Mouse (Mus musculus): ENCODE measurements around the gene Olfr888. TPM values are rescaled to one million over a fixed set of nuclear protein-coding genes. Genes with fewer than 3 reads are reported as not detected.

Olfr888 gene
- not detected in 2 replicates for polyA plus RNA-seq (2012; rRNA removed)
- polyA plus RNA-seq (2014; fragmentation: Nextera tagmentation; extraction: Ambion mirVana), result not detected in 2 replicates

- Histone ChIP-seq H3K9me3 (ENCODE audit: control insufficient read depth, low read length) (no peaks in the 10 kb centered on the region), H3K27me3 (ENCODE audit: control insufficient read depth, insufficient read depth, low read length) (no peaks in the 10 kb centered on the region), H3K4me3 (replicated peaks; ENCODE audit: low read length) (no peak within 1 kb of the TSS), H3K9ac (ENCODE audit: low read depth, low read length, severe bottlenecking) (no peak within 1 kb of the TSS), H3K4me1 (ENCODE audit: control insufficient read depth, insufficient read depth, low read length) (no peaks in the 10 kb centered on the region), H3K36me3 (ENCODE audit: control insufficient read depth, insufficient read depth, low read length) (no peaks in the 10 kb centered on the region), H3K27ac (replicated peaks; ENCODE audit: low read depth, low read length) (no peak within 1 kb of the TSS), H3K4me2 (replicated peaks; ENCODE audit: low read depth, low read length, severe bottlenecking) (no peak within 1 kb of the TSS)
- DNase-seq (ENCODE audit: low spot score) (no peak), ATAC-seq (ENCODE audit: low FRiP score, low read depth) (no peak)
- WGBS, result 67% methylated on average over 1 of the region's 1 CpGs
- no peak for TF ChIP-seq POLR2A (IDR thresholded peaks at IDR 0.05; ENCODE audit: borderline replicate concordance, extremely low read depth, insufficient read depth, insufficient read length)
These were observed at the start of gene Olfr888 for GRCm38 (mm10) chr9:38107828-38108227. Gene Olfr888, plus strand, starts transcription at chr9:38108128.

GRCm38 (mm10) chr9:38061022-38061421 is 46.9 kb upstream of the Olfr888 start, which contains the start of gene Olfr885:
Gene Olfr885, plus strand, starts transcription at chr9:38061322.
- no peaks in the 10 kb centered on the region for H3K27me3 ChIP-seq (ENCODE audit: control insufficient read depth, insufficient read depth, low read length)
- H3K27ac ChIP-seq (replicated peaks; ENCODE audit: low read depth, low read length), result no peak within 1 kb of the TSS
- 87% methylated on average over 3 of the region's 3 CpGs for WGBS
- H3K36me3 ChIP-seq (ENCODE audit: control insufficient read depth, insufficient read depth, low read length), result no peaks in the 10 kb centered on the region
- H3K9me3 ChIP-seq (ENCODE audit: control insufficient read depth, low read length), result no peaks in the 10 kb centered on the region
- no peak within 1 kb of the TSS for H3K9ac ChIP-seq (ENCODE audit: low read depth, low read length, severe bottlenecking)
- ATAC-seq (ENCODE audit: low FRiP score, low read depth) (no peak), DNase-seq (ENCODE audit: low spot score) (no peak)
- H3K4me1 ChIP-seq (ENCODE audit: control insufficient read depth, insufficient read depth, low read length), result no peaks in the 10 kb centered on the region
- H3K4me3 ChIP-seq (replicated peaks; ENCODE audit: low read length), result no peak within 1 kb of the TSS
- H3K4me2 ChIP-seq (replicated peaks; ENCODE audit: low read depth, low read length, severe bottlenecking), result no peak within 1 kb of the TSS
- TF ChIP-seq POLR2A (IDR thresholded peaks at IDR 0.05; ENCODE audit: borderline replicate concordance, extremely low read depth, insufficient read depth, insufficient read length), result no peak

GRCm38 (mm10) chr9:38083772-38084171 is 24.2 kb upstream of the Olfr888 start, which contains the start of gene Olfr887:
Gene Olfr887, plus strand, starts transcription at chr9:38084072.
- ATAC-seq (ENCODE audit: low FRiP score, low read depth), result no peak
- WGBS, result 50% methylated on average over 1 of the region's 1 CpGs
- Histone ChIP-seq H3K4me2 (replicated peaks; ENCODE audit: low read depth, low read length, severe bottlenecking) (no peak within 1 kb of the TSS), H3K9me3 (ENCODE audit: control insufficient read depth, low read length) (no peaks in the 10 kb centered on the region), H3K4me1 (ENCODE audit: control insufficient read depth, insufficient read depth, low read length) (no peaks in the 10 kb centered on the region), H3K27ac (replicated peaks; ENCODE audit: low read depth, low read length) (no peak within 1 kb of the TSS), H3K9ac (ENCODE audit: low read depth, low read length, severe bottlenecking) (no peak within 1 kb of the TSS), H3K4me3 (replicated peaks; ENCODE audit: low read length) (no peak within 1 kb of the TSS), H3K27me3 (ENCODE audit: control insufficient read depth, insufficient read depth, low read length) (no peaks in the 10 kb centered on the region), H3K36me3 (ENCODE audit: control insufficient read depth, insufficient read depth, low read length) (no peaks in the 10 kb centered on the region)
- DNase-seq (ENCODE audit: low spot score), result no peak
- no peak for TF ChIP-seq POLR2A (IDR thresholded peaks at IDR 0.05; ENCODE audit: borderline replicate concordance, extremely low read depth, insufficient read depth, insufficient read length)

GRCm38 (mm10) chr9:38114898-38115297 is 7.0 kb downstream of the Olfr888 start, which contains the start of gene Olfr889:
Gene Olfr889, plus strand, starts transcription at chr9:38115198.
- ATAC-seq (ENCODE audit: low FRiP score, low read depth), result no peak
- no peak within 1 kb of the TSS for H3K4me3 ChIP-seq (replicated peaks; ENCODE audit: low read length)

GRCm38 (mm10) chr9:38142217-38142616 is 34.3 kb downstream of the Olfr888 start, which contains the start of gene Olfr890:
Gene Olfr890, plus strand, starts transcription at chr9:38142517.
- DNase-seq (ENCODE audit: low spot score), result no peak
- no peak within 1 kb of the TSS for H3K4me2 ChIP-seq (replicated peaks; ENCODE audit: low read depth, low read length, severe bottlenecking)
- H3K36me3 ChIP-seq (ENCODE audit: control insufficient read depth, insufficient read depth, low read length), result no peaks in the 10 kb centered on the region
- no peaks in the 10 kb centered on the region for H3K9me3 ChIP-seq (ENCODE audit: control insufficient read depth, low read length)
- TF ChIP-seq POLR2A (IDR thresholded peaks at IDR 0.05; ENCODE audit: borderline replicate concordance, extremely low read depth, insufficient read depth, insufficient read length), result no peak
- ATAC-seq (ENCODE audit: low FRiP score, low read depth), result no peak
- H3K27ac ChIP-seq (replicated peaks; ENCODE audit: low read depth, low read length), result no peak within 1 kb of the TSS
- no peaks in the 10 kb centered on the region for H3K4me1 ChIP-seq (ENCODE audit: control insufficient read depth, insufficient read depth, low read length)
- H3K4me3 ChIP-seq (replicated peaks; ENCODE audit: low read length), result no peak within 1 kb of the TSS
- H3K9ac ChIP-seq (ENCODE audit: low read depth, low read length, severe bottlenecking), result no peak within 1 kb of the TSS
- H3K27me3 ChIP-seq (ENCODE audit: control insufficient read depth, insufficient read depth, low read length), result no peaks in the 10 kb centered on the region

More at GRCm38 (mm10) chr9:38114898-38115297, 7.0 kb downstream of the Olfr888 start, which contains the start of gene Olfr889:
- H3K36me3 ChIP-seq (ENCODE audit: control insufficient read depth, insufficient read depth, low read length), result no peaks in the 10 kb centered on the region
- no peaks in the 10 kb centered on the region for H3K4me1 ChIP-seq (ENCODE audit: control insufficient read depth, insufficient read depth, low read length)
- no peak for DNase-seq (ENCODE audit: low spot score)
- no peak within 1 kb of the TSS for H3K9ac ChIP-seq (ENCODE audit: low read depth, low read length, severe bottlenecking)
- no peak within 1 kb of the TSS for H3K27ac ChIP-seq (replicated peaks; ENCODE audit: low read depth, low read length)
- H3K9me3 ChIP-seq (ENCODE audit: control insufficient read depth, low read length), result no peaks in the 10 kb centered on the region
- TF ChIP-seq POLR2A (IDR thresholded peaks at IDR 0.05; ENCODE audit: borderline replicate concordance, extremely low read depth, insufficient read depth, insufficient read length), result no peak
- no peaks in the 10 kb centered on the region for H3K27me3 ChIP-seq (ENCODE audit: control insufficient read depth, insufficient read depth, low read length)
- H3K4me2 ChIP-seq (replicated peaks; ENCODE audit: low read depth, low read length, severe bottlenecking), result no peak within 1 kb of the TSS

Other genes with a start within 250 kb of the Olfr888 start
- not detected in 2 replicates for gene Olfr145, start 211.4 kb upstream of the Olfr888 start, polyA plus RNA-seq (2012; rRNA removed)
- not detected in 2 replicates for gene Olfr145, start 211.4 kb upstream of the Olfr888 start, polyA plus RNA-seq (2014; fragmentation: Nextera tagmentation; extraction: Ambion mirVana)
- not detected in 2 replicates for gene Olfr878, start 190.3 kb upstream of the Olfr888 start, polyA plus RNA-seq (2012; rRNA removed)
- gene Olfr878, start 190.3 kb upstream of the Olfr888 start, polyA plus RNA-seq (2014; fragmentation: Nextera tagmentation; extraction: Ambion mirVana), result not detected in 2 replicates
- not detected in 2 replicates for gene Olfr881, start 116.3 kb upstream of the Olfr888 start, polyA plus RNA-seq (2012; rRNA removed)
- not detected in 2 replicates for gene Olfr881, start 116.3 kb upstream of the Olfr888 start, polyA plus RNA-seq (2014; fragmentation: Nextera tagmentation; extraction: Ambion mirVana)
- not detected in 2 replicates for gene Olfr883, start 82.3 kb upstream of the Olfr888 start, polyA plus RNA-seq (2012; rRNA removed)
- gene Olfr883, start 82.3 kb upstream of the Olfr888 start, polyA plus RNA-seq (2014; fragmentation: Nextera tagmentation; extraction: Ambion mirVana), result not detected in 2 replicates
- not detected in 2 replicates for gene Olfr884, start 61.6 kb upstream of the Olfr888 start, polyA plus RNA-seq (2012; rRNA removed)
- not detected in 2 replicates for gene Olfr884, start 61.6 kb upstream of the Olfr888 start, polyA plus RNA-seq (2014; fragmentation: Nextera tagmentation; extraction: Ambion mirVana)
- gene Olfr885, start 46.8 kb upstream of the Olfr888 start, polyA plus RNA-seq (2012; rRNA removed), result not detected in 2 replicates
- gene Olfr885, start 46.8 kb upstream of the Olfr888 start, polyA plus RNA-seq (2014; fragmentation: Nextera tagmentation; extraction: Ambion mirVana), result not detected in 2 replicates
- gene Olfr887, start 24.1 kb upstream of the Olfr888 start, polyA plus RNA-seq (2012; rRNA removed), result not detected in 2 replicates
- gene Olfr887, start 24.1 kb upstream of the Olfr888 start, polyA plus RNA-seq (2014; fragmentation: Nextera tagmentation; extraction: Ambion mirVana), result not detected in 2 replicates
- not detected in 2 replicates for gene Olfr889, start 7.1 kb downstream of the Olfr888 start, polyA plus RNA-seq (2012; rRNA removed)
- 0.04 and 0.06 TPM in 2 replicates for gene Olfr889, start 7.1 kb downstream of the Olfr888 start, polyA plus RNA-seq (2014; fragmentation: Nextera tagmentation; extraction: Ambion mirVana)
- gene Olfr890, start 34.4 kb downstream of the Olfr888 start, polyA plus RNA-seq (2012; rRNA removed), result not detected in 2 replicates
- gene Olfr890, start 34.4 kb downstream of the Olfr888 start, polyA plus RNA-seq (2014; fragmentation: Nextera tagmentation; extraction: Ambion mirVana), result not detected in 2 replicates
- not detected in 2 replicates for gene Olfr891, start 72.7 kb downstream of the Olfr888 start, polyA plus RNA-seq (2012; rRNA removed)
- not detected in 2 replicates for gene Olfr891, start 72.7 kb downstream of the Olfr888 start, polyA plus RNA-seq (2014; fragmentation: Nextera tagmentation; extraction: Ambion mirVana)
- 0.19 and 0.27 TPM in 2 replicates for gene Olfr893, start 100.2 kb downstream of the Olfr888 start, polyA plus RNA-seq (2012; rRNA removed)
- 0.25 TPM in 1 of 2 replicates, not detected in the other for gene Olfr893, start 100.2 kb downstream of the Olfr888 start, polyA plus RNA-seq (2014; fragmentation: Nextera tagmentation; extraction: Ambion mirVana)
- gene Olfr894, start 109.9 kb downstream of the Olfr888 start, polyA plus RNA-seq (2012; rRNA removed), result 0.01 TPM in 1 of 2 replicates, not detected in the other
- gene Olfr894, start 109.9 kb downstream of the Olfr888 start, polyA plus RNA-seq (2014; fragmentation: Nextera tagmentation; extraction: Ambion mirVana), result not detected in 2 replicates
- 0.03 and 0.04 TPM in 2 replicates for gene Olfr143, start 144.6 kb downstream of the Olfr888 start, polyA plus RNA-seq (2012; rRNA removed)
- not detected in 2 replicates for gene Olfr143, start 144.6 kb downstream of the Olfr888 start, polyA plus RNA-seq (2014; fragmentation: Nextera tagmentation; extraction: Ambion mirVana)
- 0.09 TPM in 1 of 2 replicates, not detected in the other for gene Olfr895, start 159.7 kb downstream of the Olfr888 start, polyA plus RNA-seq (2012; rRNA removed)
- gene Olfr895, start 159.7 kb downstream of the Olfr888 start, polyA plus RNA-seq (2014; fragmentation: Nextera tagmentation; extraction: Ambion mirVana), result not detected in 2 replicates
- gene Olfr896-ps1, start 183.0 kb downstream of the Olfr888 start, polyA plus RNA-seq (2012; rRNA removed), result not detected in 2 replicates
- gene Olfr896-ps1, start 183.0 kb downstream of the Olfr888 start, polyA plus RNA-seq (2014; fragmentation: Nextera tagmentation; extraction: Ambion mirVana), result not detected in 2 replicates
- not detected in 2 replicates for gene Olfr25, start 220.9 kb downstream of the Olfr888 start, polyA plus RNA-seq (2012; rRNA removed)
- gene Olfr25, start 220.9 kb downstream of the Olfr888 start, polyA plus RNA-seq (2014; fragmentation: Nextera tagmentation; extraction: Ambion mirVana), result not detected in 2 replicates
- not detected in 2 replicates for gene Olfr898, start 240.3 kb downstream of the Olfr888 start, polyA plus RNA-seq (2012; rRNA removed)
- gene Olfr898, start 240.3 kb downstream of the Olfr888 start, polyA plus RNA-seq (2014; fragmentation: Nextera tagmentation; extraction: Ambion mirVana), result not detected in 2 replicates